Mouse (Mus musculus) MEL (cell line): ENCODE data around the gene Jmjd1c. TPM values are rescaled to one million over a fixed set of nuclear protein-coding genes. Genes with fewer than 3 reads are reported as not detected.

Source experiments
- DNase-seq: peaks from one replicate; pipeline ENCODE4 v3.0.0; 2011; ENCODE audit warnings: low read depth, low spot score
- H3K27ac ChIP-seq: 2 replicates; pipeline ENCODE4 v1.5.1; 2012; ENCODE audit warnings: low read depth, mild to moderate bottlenecking, control low read depth, low read length, moderate library complexity; ENCODE audit not compliant: control insufficient read depth
- H3K27me3 ChIP-seq, 2 experiments: fragments of 150-350 bp in 1 of 2; sonication (generic) in 1 of 2; 2 replicates each; pipeline ENCODE4 v1.6.1; 2012; ENCODE audit warnings: low read length in 2 of 2, mild to moderate bottlenecking in 2 of 2, improper control_type of control experiment in 1 of 2, moderate library complexity in 1 of 2; ENCODE audit not compliant: insufficient read depth in 2 of 2, control insufficient read depth in 1 of 2
- H3K36me3 ChIP-seq, 2 experiments: 2 replicates each; pipeline ENCODE4 v1.6.1; 2012 to 2014; ENCODE audit warnings: low read length in 2 of 2, improper control_type of control experiment in 1 of 2, inconsistent platforms in 1 of 2, mild to moderate bottlenecking in 1 of 2; ENCODE audit not compliant: insufficient read depth in 2 of 2, control insufficient read depth in 1 of 2
- H3K4me1 ChIP-seq, 2 experiments: fragments of 150-350 bp in 1 of 2; sonication (generic) in 1 of 2; 2 replicates each; pipeline ENCODE4 v1.6.1; 2012; ENCODE audit warnings: low read length in 2 of 2, improper control_type of control experiment in 1 of 2, mild to moderate bottlenecking in 1 of 2; ENCODE audit not compliant: insufficient read depth in 2 of 2, control insufficient read depth in 1 of 2
- H3K4me3 ChIP-seq, 2 experiments: fragments of 150-350 bp in 1 of 2; sonication (generic) in 1 of 2; 2 replicates each; pipeline ENCODE4 v1.5.1; 2012; ENCODE audit warnings: low read depth in 2 of 2, low read length in 2 of 2, mild to moderate bottlenecking in 2 of 2, moderate library complexity in 2 of 2, control low read depth in 1 of 2, improper control_type of control experiment in 1 of 2; ENCODE audit not compliant: control insufficient read depth in 1 of 2, insufficient read depth in 1 of 2
- H3K79me2 ChIP-seq: 2 replicates; pipeline ENCODE4 v1.6.1; 2012; ENCODE audit warnings: mild to moderate bottlenecking, low read length, moderate library complexity; ENCODE audit not compliant: control insufficient read depth, poor library complexity, insufficient read depth
- H3K9ac ChIP-seq: 2 replicates; pipeline ENCODE4 v1.6.1; 2012; ENCODE audit warnings: low read depth, mild to moderate bottlenecking, control low read depth, low read length, moderate library complexity; ENCODE audit not compliant: control insufficient read depth, poor library complexity, severe bottlenecking
- H3K9me3 ChIP-seq: fragments of 150-350 bp; sonication (generic); replicated peaks from 2 replicates; pipeline ENCODE4 v1.6.1; 2012; ENCODE audit warnings: mild to moderate bottlenecking, low read length, improper control_type of control experiment, moderate library complexity; ENCODE audit not compliant: insufficient read depth
- CHD1 ChIP-seq: IDR thresholded peaks from 2 replicates; pipeline ENCODE4 v1.6.1; 2012; ENCODE audit warnings: low read depth, mild to moderate bottlenecking, inconsistent platforms, low read length, improper control_type of control experiment
- CHD2 ChIP-seq: IDR thresholded peaks from 2 replicates; pipeline ENCODE4 v1.6.1; 2011; ENCODE audit warnings: low read length, improper control_type of control experiment
- CTCF ChIP-seq, 3 experiments: IDR thresholded peaks in 2 of 3; conservative IDR thresholded peaks in 1 of 3; 2 replicates each; pipeline ENCODE4 v1.5.1; 2011 to 2012; ENCODE audit warnings: low read length in 3 of 3, low read depth in 2 of 3, mild to moderate bottlenecking in 2 of 3, improper control_type of control experiment in 1 of 3, inconsistent platforms in 1 of 3, mixed read lengths in 1 of 3, moderate library complexity in 1 of 3; ENCODE audit not compliant: control insufficient read depth in 1 of 3, insufficient read depth in 1 of 3, poor library complexity in 1 of 3, severe bottlenecking in 1 of 3
- E2F4 ChIP-seq: IDR thresholded peaks from 2 replicates; pipeline ENCODE4 v1.6.1; 2011; ENCODE audit warnings: low read depth, low read length, improper control_type of control experiment, borderline replicate concordance
- ELF1 ChIP-seq: IDR thresholded peaks from 2 replicates; pipeline ENCODE4 v1.6.1; 2014; ENCODE audit warnings: low read depth, mild to moderate bottlenecking, inconsistent platforms, low read length, improper control_type of control experiment, moderate library complexity
- ETS1 ChIP-seq: IDR thresholded peaks from 2 replicates; pipeline ENCODE4 v1.6.1; 2012; ENCODE audit warnings: low read depth, mild to moderate bottlenecking, inconsistent platforms, low read length, improper control_type of control experiment, moderate library complexity
- GATA1 ChIP-seq: IDR thresholded peaks from 2 replicates; pipeline ENCODE4 v1.6.1; 2011; ENCODE audit warnings: low read depth, low read length, improper control_type of control experiment
- MAX ChIP-seq: IDR thresholded peaks from 2 replicates; pipeline ENCODE4 v1.6.1; 2011; ENCODE audit warnings: low read length, improper control_type of control experiment
- MAZ ChIP-seq: IDR thresholded peaks from 2 replicates; pipeline ENCODE4 v1.6.1; 2012; ENCODE audit warnings: low read depth, mild to moderate bottlenecking, inconsistent platforms, low read length, improper control_type of control experiment
- MEF2A ChIP-seq: IDR thresholded peaks from 2 replicates; pipeline ENCODE4 v1.6.1; 2014; ENCODE audit warnings: low read depth, mild to moderate bottlenecking, inconsistent platforms, low read length, improper control_type of control experiment; ENCODE audit not compliant: poor library complexity, insufficient replicate concordance, severe bottlenecking; ENCODE audit errors: extremely low read depth
- MXI1 ChIP-seq: IDR thresholded peaks from 2 replicates; pipeline ENCODE4 v1.6.1; 2011; ENCODE audit warnings: mild to moderate bottlenecking, low read depth, low read length, improper control_type of control experiment
- MYB ChIP-seq: IDR thresholded peaks from 2 replicates; pipeline ENCODE4 v1.6.1; 2011; ENCODE audit warnings: mild to moderate bottlenecking, low read depth, low read length, improper control_type of control experiment
- NELFE ChIP-seq: IDR thresholded peaks from 2 replicates; pipeline ENCODE4 v1.6.1; 2011; ENCODE audit warnings: low read depth, low read length, improper control_type of control experiment
- POLR2AphosphoS2 ChIP-seq: IDR thresholded peaks from 2 replicates; pipeline ENCODE4 v1.6.1; 2011; ENCODE audit warnings: low read length, improper control_type of control experiment
- POLR2AphosphoS5 ChIP-seq: IDR thresholded peaks from 2 replicates; pipeline ENCODE4 v1.6.1; 2012; ENCODE audit warnings: low read depth, borderline replicate concordance, mild to moderate bottlenecking, inconsistent platforms, low read length, moderate library complexity, mixed read lengths
- RAD21 ChIP-seq: IDR thresholded peaks from 2 replicates; pipeline ENCODE4 v1.6.1; 2011; ENCODE audit warnings: mild to moderate bottlenecking, low read depth, low read length, improper control_type of control experiment
- RCOR1 ChIP-seq: IDR thresholded peaks from 2 replicates; pipeline ENCODE4 v1.6.1; 2012; ENCODE audit warnings: low read depth, mild to moderate bottlenecking, inconsistent platforms, low read length, improper control_type of control experiment
- SMC3 ChIP-seq: IDR thresholded peaks from 2 replicates; pipeline ENCODE4 v1.6.1; 2011; ENCODE audit warnings: low read depth, low read length, improper control_type of control experiment
- TCF12 ChIP-seq: IDR thresholded peaks from 2 replicates; pipeline ENCODE4 v1.6.1; 2014; ENCODE audit warnings: low read depth, mild to moderate bottlenecking, inconsistent platforms, low read length, improper control_type of control experiment, moderate library complexity
- UBTF ChIP-seq: IDR thresholded peaks from 2 replicates; pipeline ENCODE4 v1.6.1; 2012; ENCODE audit warnings: low read depth, mild to moderate bottlenecking, inconsistent platforms, low read length, improper control_type of control experiment, moderate library complexity, borderline replicate concordance; ENCODE audit not compliant: insufficient read depth
- USF1 ChIP-seq: IDR thresholded peaks from 2 replicates; pipeline ENCODE4 v1.6.1; 2014; ENCODE audit warnings: low read depth, mild to moderate bottlenecking, inconsistent platforms, low read length, improper control_type of control experiment, moderate library complexity
- USF2 ChIP-seq, 2 experiments: IDR thresholded peaks; 2 replicates each; pipeline ENCODE4 v1.6.1; 2011 to 2012; ENCODE audit warnings: improper control_type of control experiment in 2 of 2, low read length in 2 of 2, borderline replicate concordance in 1 of 2, inconsistent platforms in 1 of 2, low read depth in 1 of 2, mild to moderate bottlenecking in 1 of 2; ENCODE audit not compliant: insufficient read depth in 1 of 2
- ZC3H11A ChIP-seq: IDR thresholded peaks from 2 replicates; pipeline ENCODE4 v1.6.1; 2012; ENCODE audit warnings: low read depth, mild to moderate bottlenecking, inconsistent platforms, low read length, improper control_type of control experiment
- ZKSCAN1 ChIP-seq: IDR thresholded peaks from 2 replicates; pipeline ENCODE4 v1.6.1; 2012; ENCODE audit warnings: low read depth, mild to moderate bottlenecking, inconsistent platforms, low read length, improper control_type of control experiment, moderate library complexity
- ZMIZ1 ChIP-seq: IDR thresholded peaks from 2 replicates; pipeline ENCODE4 v1.6.1; 2012; ENCODE audit warnings: low read depth, mild to moderate bottlenecking, inconsistent platforms, low read length, improper control_type of control experiment, moderate library complexity
- ZNF384 ChIP-seq: IDR thresholded peaks from 2 replicates; pipeline ENCODE4 v1.6.1; 2012; ENCODE audit warnings: low read depth, mild to moderate bottlenecking, inconsistent platforms, low read length, improper control_type of control experiment
- polyA plus RNA-seq, 2 experiments: library from polyadenylated mRNA; stranded (reverse) in 1 of 2; unstranded in 1 of 2; fragments of >175 nt in 1 of 2; fragments of >200 nt in 1 of 2; gene quantifications; 2 replicates each; pipeline versions ENCODE4 v1.2.1 to v1.2.4; 2012; ENCODE audit warnings: low replicate concordance in 2 of 2, low read depth in 1 of 2; ENCODE audit not compliant: insufficient read length in 2 of 2, insufficient read depth in 1 of 2, missing spikeins in 1 of 2
- total RNA-seq: library from RNA; depleted of rRNA; stranded (reverse); fragments of 300-350 nt; gene quantifications from 2 replicates; pipeline ENCODE4 v1.2.3, GENCODE M21; 2012

Gene Jmjd1c
- total and polyA plus RNA-seq, 3 experiments, result 10.6 to 62.3 (median 15.2) TPM

DNA sequence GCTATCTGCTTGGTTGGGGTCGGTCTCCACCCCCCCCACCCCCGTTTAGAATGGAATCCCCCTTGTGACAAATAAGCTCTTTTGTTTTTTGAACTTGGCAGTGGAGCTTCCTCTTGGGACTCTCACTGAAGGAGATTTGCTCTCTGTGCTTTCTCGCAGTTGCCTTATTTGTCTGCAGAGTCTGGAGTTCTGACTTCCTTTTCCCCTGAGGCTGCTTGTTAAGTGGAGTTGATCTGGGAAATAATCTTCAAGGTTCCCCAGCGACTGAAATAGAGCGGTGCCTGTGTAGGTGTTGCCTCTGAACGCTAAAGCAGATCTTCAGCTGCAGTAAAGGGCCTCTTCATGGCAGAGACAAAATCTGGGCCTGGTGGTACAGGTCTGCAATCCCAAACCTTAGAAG lies 19.2 kb downstream of the Jmjd1c start:
- no peaks in the 10 kb centered on the region for H3K36me3 ChIP-seq
- no peaks in the 10 kb centered on the region for H3K27me3 ChIP-seq
- H3K9me3 ChIP-seq, result no peaks in the 10 kb centered on the region
- no peak overlapping the region for H3K9ac ChIP-seq
- no peaks in the 10 kb centered on the region for H3K4me1 ChIP-seq
- no peak overlapping the region for H3K27ac ChIP-seq
- no peak for DNase-seq
- no peak overlapping the region for H3K4me3 ChIP-seq
- TF ChIP-seq POLR2AphosphoS2, result no peak
- TF ChIP-seq ZNF384, result no peak
- TF ChIP-seq MAX, result no peak
- TF ChIP-seq ELF1, result no peak
- no peak for TF ChIP-seq NELFE
- no peak for TF ChIP-seq USF1
- TF ChIP-seq ZKSCAN1, result no peak
- TF ChIP-seq RAD21, result no peak
- no peak for TF ChIP-seq MXI1
- TF ChIP-seq MYB, result no peak
- H3K79me2 ChIP-seq, result no peaks in the 10 kb centered on the region

GRCm38 (mm10) chr10:67115666-67116091 lies 19.8 kb downstream of the Jmjd1c start:
- no peak overlapping the region for H3K27ac ChIP-seq
- H3K9ac ChIP-seq, result no peak overlapping the region

GRCm38 (mm10) chr10:67116251-67116650 lies 20.3 kb downstream of the Jmjd1c start:
- Histone ChIP-seq H3K27ac (no peak overlapping the region), H3K4me1 (no peaks in the 10 kb centered on the region), H3K9me3 (no peaks in the 10 kb centered on the region), H3K36me3 (no peaks in the 10 kb centered on the region), H3K27me3 (no peaks in the 10 kb centered on the region)
- TF ChIP-seq ZNF384 (no peak), ZC3H11A (no peak), MAZ (no peak), CHD1 (no peak), USF2 (IDR thresholded peaks at IDR 0.05; ENCODE audit: borderline replicate concordance in 1 of 2, insufficient read depth in 1 of 2, low read depth in 1 of 2, low read length in 2 of 2) (no peak), CHD2 (no peak), RAD21 (no peak), MEF2A (no peak), ZMIZ1 (no peak), CTCF (IDR thresholded peaks at IDR 0.05 in 2 of 3, conservative IDR thresholded peaks at IDR 0.05 in 1 of 3; ENCODE audit: control insufficient read depth in 1 of 3, insufficient read depth in 1 of 3, low read depth in 2 of 3, low read length in 3 of 3, poor library complexity in 1 of 3, severe bottlenecking in 1 of 3) (no peak), E2F4 (no peak)
- TF ChIP-seq, all 39 proteins: peak for 0
- Histone ChIP-seq H3K9ac (no peak overlapping the region), H3K4me3 (no peak overlapping the region), H3K79me2 (no peaks in the 10 kb centered on the region)
- DNase-seq, result no peak

More at GRCm38 (mm10) chr10:67115666-67116091, 19.8 kb downstream of the Jmjd1c start:
- TF ChIP-seq ETS1 (no peak), POLR2AphosphoS2 (no peak), RCOR1 (no peak), ZMIZ1 (no peak), CHD1 (no peak), USF1 (no peak), ELF1 (no peak), CTCF (IDR thresholded peaks at IDR 0.05 in 2 of 3, conservative IDR thresholded peaks at IDR 0.05 in 1 of 3; ENCODE audit: control insufficient read depth in 1 of 3, insufficient read depth in 1 of 3, low read depth in 2 of 3, low read length in 3 of 3, poor library complexity in 1 of 3, severe bottlenecking in 1 of 3) (no peak), POLR2AphosphoS5 (no peak), TCF12 (no peak), GATA1 (no peak), MAX (no peak), RAD21 (no peak), UBTF (no peak), SMC3 (no peak)
- DNase-seq, result no peak
- Histone ChIP-seq H3K79me2 (no peaks in the 10 kb centered on the region), H3K9me3 (no peaks in the 10 kb centered on the region), H3K27me3 (no peaks in the 10 kb centered on the region), H3K36me3 (no peaks in the 10 kb centered on the region), H3K4me1 (no peaks in the 10 kb centered on the region), H3K4me3 (no peak overlapping the region)
